Mouse (Mus musculus) left cerebral cortex, postnatal 36 days (tissue): ENCODE measurements around the gene C87977. TPM values are rescaled to one million over a fixed set of nuclear protein-coding genes. Genes with fewer than 3 reads are reported as not detected.
"Not testable (repeated sequence)": the region's sequence is repeated elsewhere in the genome, so short reads cannot be mapped to it uniquely, and the experiment has no call there.

Experiments
- DNase-seq, 2 experiments: peaks; one replicate each; pipeline ENCODE4 v3.0.0; 2021 to 2022; ENCODE audit warnings: low spot score in 2 of 2, mixed read lengths in 1 of 2
- intact Hi-C: fragments of 180-260 bp; cut with DNase I; formaldehyde crosslinking; loops from one replicate; pipeline ENCODE4 v1.15.1; 2025
- total RNA-seq, 2 experiments: library from RNA; stranded (reverse); gene quantifications; 2 replicates each; pipeline ENCODE4 v1.2.3; 2021

C87977 gene
- not detected for total RNA-seq

GRCm38 (mm10) chr4:144213218-144213617, at the start of gene C87977:
TSS of gene C87977 (minus strand) at chr4:144213318.
- intact Hi-C loops, DNase-seq: not testable (repeated sequence)

DNA sequence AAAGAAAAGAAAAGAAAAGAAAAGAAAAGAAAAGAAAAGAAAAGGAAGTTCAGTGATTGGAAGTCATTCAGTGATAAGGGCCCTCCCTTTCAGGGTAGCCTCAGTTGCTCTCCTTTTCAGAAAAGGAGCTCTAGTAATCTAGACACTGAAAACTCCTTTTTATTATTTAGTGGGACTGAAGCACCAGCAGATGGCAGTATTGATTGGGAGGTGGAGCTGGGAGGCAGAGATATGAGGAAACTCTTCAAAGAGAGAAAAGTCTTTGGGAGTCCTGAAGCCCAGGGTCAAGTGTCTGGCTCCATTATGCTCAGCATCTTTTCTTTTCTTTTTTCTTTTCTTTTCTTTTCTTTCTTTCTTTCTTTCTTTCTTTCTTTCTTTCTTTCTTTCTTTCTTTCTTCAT, 41.6 kb upstream of the C87977 start:
- intact Hi-C loops, DNase-seq: not testable (repeated sequence)

GRCm38 (mm10) chr4:144190419-144190818, 22.7 kb downstream of the C87977 start, which contains the start of gene Oog2:
TSS of gene Oog2 (plus strand) at chr4:144190719.
- intact Hi-C loops: no loop called here
- no peak for DNase-seq

DNA sequence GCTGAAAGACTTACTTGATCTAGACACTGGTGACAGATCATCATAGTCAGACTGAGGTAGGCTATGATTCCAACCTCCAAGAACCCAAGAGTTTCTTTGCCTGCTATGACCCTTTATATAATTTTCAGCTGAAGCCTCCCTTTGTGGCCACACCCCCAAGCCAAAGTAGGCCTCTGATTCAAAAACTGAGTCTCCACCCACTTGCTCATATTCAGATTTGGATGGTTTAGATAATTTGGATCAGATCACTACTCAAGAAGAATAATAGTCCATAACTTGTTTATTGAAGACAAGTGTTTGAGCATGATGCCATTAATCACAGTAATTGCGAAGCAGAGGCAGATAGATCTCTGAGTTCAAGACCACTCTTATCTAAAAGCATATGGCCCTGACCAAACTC, 50.6 kb downstream of the C87977 start, which contains the start of gene Oog3:
Gene Oog3, minus strand, starts transcription at position 101 of the 400 bp plus-strand sequence.
- DNase-seq: no peak
- intact Hi-C loops: no loop called here

Other genes starting within 250 kb of the C87977 start
- not detected for gene Gm13101, start 246.4 kb downstream of the C87977 start, total RNA-seq
- gene Pramef17, start 218.9 kb downstream of the C87977 start, total RNA-seq: not detected
- not detected for gene Pramel4, start 154.2 kb downstream of the C87977 start, total RNA-seq
- not detected for gene Gm13102, start 106.8 kb downstream of the C87977 start, total RNA-seq
- gene Oog3, start 50.7 kb downstream of the C87977 start, total RNA-seq: not detected
- not detected for gene Oog2, start 22.6 kb downstream of the C87977 start, total RNA-seq
- gene Pramel5, start 67.2 kb upstream of the C87977 start, total RNA-seq: not detected
- gene Gm13128, start 116.9 kb upstream of the C87977 start, total RNA-seq: not detected
- gene Gm13119, start 144.6 kb upstream of the C87977 start, total RNA-seq: not detected
- gene Pramef20, start 164.6 kb upstream of the C87977 start, total RNA-seq: not detected
- gene Pramef12, start 195.1 kb upstream of the C87977 start, total RNA-seq: not detected
- gene 1700012P22Rik, start 225.5 kb upstream of the C87977 start, total RNA-seq: not detected
- gene Gm9944, start 240.0 kb upstream of the C87977 start, total RNA-seq: not detected